Mouse (Mus musculus) midbrain, postnatal 0 days (tissue): ENCODE data around the gene Fkbp5. TPM values are rescaled to one million over a fixed set of nuclear protein-coding genes. Genes with fewer than 3 reads are reported as not detected.
"Not testable (repeated sequence)": the region's sequence is repeated elsewhere in the genome, so short reads cannot be mapped to it uniquely, and the experiment has no call there.

ENCODE experiments used
- ATAC-seq: fragments of 200-750 bp; cut with Nextera tagmentation; 2 replicates; pipeline ENCODE4 v1.8.0; 2017; ENCODE audit warnings: moderate number of reproducible peaks, mild to moderate bottlenecking, moderate TSS enrichment, moderate library complexity; ENCODE audit not compliant: low FRiP score
- DNase-seq: peaks from one replicate; pipeline ENCODE4 v3.0.0-alpha.2; 2015; ENCODE audit warnings: low spot score
- H3K27ac ChIP-seq: fragments of 300-500 bp; sonication (generic); 2 replicates; pipeline ENCODE4 v1.5.1; 2014; ENCODE audit warnings: low read depth, mild to moderate bottlenecking, low read length, mixed read lengths
- H3K27me3 ChIP-seq: fragments of 300-500 bp; sonication (generic); 2 replicates; pipeline ENCODE4 v1.6.1; 2014; ENCODE audit warnings: low read length, control low read depth, mixed read lengths; ENCODE audit not compliant: insufficient read depth
- H3K36me3 ChIP-seq: fragments of 300-500 bp; sonication (generic); 2 replicates; pipeline ENCODE4 v1.6.1; 2014; ENCODE audit warnings: low read length, control low read depth, mixed read lengths; ENCODE audit not compliant: insufficient read depth
- H3K4me1 ChIP-seq: fragments of 300-500 bp; sonication (generic); 2 replicates; pipeline ENCODE4 v1.6.1; 2014; ENCODE audit warnings: mild to moderate bottlenecking, control low read depth, antibody characterized with exemption, low read length, mixed read lengths; ENCODE audit not compliant: insufficient read depth
- H3K4me2 ChIP-seq: fragments of 300-500 bp; sonication (generic); 2 replicates; pipeline ENCODE4 v1.6.1; 2014; ENCODE audit warnings: low read depth, mild to moderate bottlenecking, low read length, mixed read lengths; ENCODE audit not compliant: poor library complexity, severe bottlenecking
- H3K4me3 ChIP-seq: fragments of 300-500 bp; sonication (generic); 2 replicates; pipeline ENCODE4 v1.5.1; 2014; ENCODE audit warnings: low read depth, mild to moderate bottlenecking, low read length, moderate library complexity
- H3K9ac ChIP-seq: fragments of 300-500 bp; sonication (generic); replicated peaks from 2 replicates; pipeline ENCODE4 v1.6.1; 2014; ENCODE audit warnings: mild to moderate bottlenecking, low read length, moderate library complexity, mixed read lengths; ENCODE audit not compliant: poor library complexity, severe bottlenecking
- H3K9me3 ChIP-seq: fragments of 300-500 bp; sonication (generic); 2 replicates; pipeline ENCODE4 v1.6.1; 2016; ENCODE audit warnings: low read length, control low read depth
- CTCF ChIP-seq: IDR thresholded peaks from 2 replicates; pipeline ENCODE4 v1.5.1; 2016; ENCODE audit warnings: antibody characterized with exemption, mild to moderate bottlenecking
- WGBS: fragments of 180-500 bp; shearing (Covaris S2); extraction: QIAGEN DNeasy Blood & Tissue Kit; methylation state at CpG from one replicate; pipeline ENCODE4 v1.1.7; 2014; 5-methylcytosine and 5-hydroxymethylcytosine counted together
- polyA plus RNA-seq: library from polyadenylated mRNA; unstranded; fragments of >200 nt; fragmentation: Nextera tagmentation; extraction: Ambion mirVana; gene quantifications from 2 replicates; pipeline ENCODE4 v1.2.1, GENCODE M21; 2015
- total RNA-seq: library from RNA; depleted of rRNA; stranded (reverse); fragments of >200 nt; gene quantifications from 2 replicates; pipeline ENCODE4 v1.2.3, GENCODE M21; 2014; rRNA removed

Fkbp5 gene
- 29.9 and 31.9 TPM in 2 replicates for total RNA-seq
- 19.9 and 22.5 TPM in 2 replicates for polyA plus RNA-seq

DNA sequence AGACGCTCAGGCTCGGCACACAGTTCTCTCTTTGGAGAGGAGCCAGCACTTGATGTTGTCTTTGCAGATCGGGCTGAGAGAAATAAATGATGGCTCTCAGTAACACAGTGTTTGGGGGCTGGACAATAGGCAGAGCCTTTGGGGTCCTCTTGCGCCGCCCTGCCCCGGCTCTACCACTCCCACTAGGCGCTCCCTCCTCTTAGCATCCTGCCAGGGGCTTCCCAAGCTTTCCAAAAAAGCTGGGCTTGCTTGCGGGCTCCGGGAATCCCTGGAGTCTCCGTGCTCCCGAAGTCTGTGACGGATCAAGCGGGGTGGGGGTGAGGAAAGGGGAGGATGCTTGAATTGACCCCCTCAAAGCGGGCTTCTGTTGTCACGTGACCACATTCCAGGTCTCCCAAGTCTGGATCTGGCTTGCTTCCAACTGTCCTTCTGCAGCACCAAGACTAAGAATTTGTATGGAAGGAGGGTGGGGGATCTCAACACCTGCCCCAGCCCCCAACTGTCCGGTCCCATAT lies at the start of gene Fkbp5:
Gene Fkbp5, minus strand, starts transcription at position 87 of the 515 bp plus-strand sequence.
- Histone ChIP-seq H3K27me3 (no peaks in the 10 kb centered on the region), H3K36me3 (no peaks in the 10 kb centered on the region), H3K4me3 (peak within 1 kb of the TSS; percentile 52), H3K4me1 (peaks cover 5% of the 10 kb centered on the region; the same call in 1 of the 2 replicates), H3K9ac (peak within 1 kb of the TSS; percentile 81), H3K9me3 (no peaks in the 10 kb centered on the region), H3K27ac (peak within 1 kb of the TSS; percentile 69), H3K4me2 (peak within 1 kb of the TSS; percentile 95)
- TF ChIP-seq CTCF = no peak
- 4% methylated on average over 16 of the region's 16 CpGs for WGBS
- no peak for ATAC-seq
- peak; percentile 72 for DNase-seq

GRCm38 (mm10) chr17:28565181-28565580 lies 47.9 kb upstream of the Fkbp5 start:
- Histone ChIP-seq H3K4me1 (no peaks in the 10 kb centered on the region), H3K9ac (no peak overlapping the region), H3K9me3 (no peaks in the 10 kb centered on the region), H3K4me2 (no peak overlapping the region), H3K4me3 (no peak overlapping the region), H3K27me3 (no peaks in the 10 kb centered on the region), H3K36me3 (no peaks in the 10 kb centered on the region), H3K27ac (no peak overlapping the region)
- ATAC-seq (no peak), DNase-seq (no peak)
- TF ChIP-seq CTCF = no peak

DNA sequence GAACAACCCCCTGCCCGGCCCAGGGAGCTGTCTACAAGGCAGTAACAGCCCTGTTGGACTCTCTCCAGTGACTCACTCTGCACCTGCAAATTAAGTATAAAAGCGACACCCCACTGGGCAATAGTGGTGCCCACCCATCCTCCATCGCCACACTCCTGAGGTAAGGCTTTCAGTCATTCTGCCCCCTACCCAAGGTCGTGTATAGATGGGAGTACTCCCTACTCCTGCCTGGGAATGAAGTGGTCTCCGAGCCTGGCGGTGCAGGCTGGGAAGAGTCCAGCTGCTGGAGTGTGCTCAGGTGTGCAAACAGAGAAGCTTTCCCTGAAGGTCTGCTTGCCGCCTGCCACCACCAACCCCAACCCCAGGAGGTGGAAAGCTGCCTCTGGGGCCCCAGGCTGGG lies 44.3 kb upstream of the Fkbp5 start:
- H3K27me3 ChIP-seq = no peaks in the 10 kb centered on the region
- H3K4me1 ChIP-seq = no peaks in the 10 kb centered on the region
- H3K4me3 ChIP-seq = no peak overlapping the region
- DNase-seq (no peak), ATAC-seq (no peak)
- no peak overlapping the region for H3K4me2 ChIP-seq
- no peaks in the 10 kb centered on the region for H3K36me3 ChIP-seq
- no peak for TF ChIP-seq CTCF
- no peaks in the 10 kb centered on the region for H3K9me3 ChIP-seq
- no peak overlapping the region for H3K9ac ChIP-seq
- no peak overlapping the region for H3K27ac ChIP-seq
- 61% methylated on average over 7 of the region's 7 CpGs for WGBS

DNA sequence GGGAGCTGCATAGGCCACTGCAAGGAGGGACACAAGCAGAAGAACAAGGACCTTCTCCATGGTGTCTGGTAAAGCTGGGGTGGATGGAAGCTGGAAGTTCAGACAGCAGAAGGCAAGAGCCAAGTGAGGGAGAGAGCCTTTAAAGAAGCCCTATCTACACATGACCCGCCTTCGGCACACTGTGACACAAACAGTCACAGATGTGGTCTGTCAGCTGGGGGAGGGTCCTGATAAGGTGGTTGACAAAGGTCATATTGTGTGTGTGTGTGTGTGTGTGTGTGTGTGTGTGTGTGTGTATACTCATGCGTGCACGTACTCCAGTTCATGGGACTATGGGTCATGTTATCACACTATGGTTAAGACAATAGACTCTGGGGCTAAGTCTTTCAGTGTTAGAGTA lies 43.3 kb upstream of the Fkbp5 start, which contains the start of gene Clps:
Gene Clps, minus strand, starts transcription at position 169 of the 400 bp plus-strand sequence.
- no peak within 1 kb of the TSS for H3K27ac ChIP-seq
- no peaks in the 10 kb centered on the region for H3K27me3 ChIP-seq
- no peak within 1 kb of the TSS for H3K4me2 ChIP-seq
- no peaks in the 10 kb centered on the region for H3K4me1 ChIP-seq
- ATAC-seq (no peak), DNase-seq (no peak)
- no peaks in the 10 kb centered on the region for H3K9me3 ChIP-seq
- H3K9ac ChIP-seq = no peak within 1 kb of the TSS
- H3K4me3 ChIP-seq = no peak within 1 kb of the TSS
- WGBS = 92% methylated on average over 4 of the region's 4 CpGs
- no peak for TF ChIP-seq CTCF
- H3K36me3 ChIP-seq = no peaks in the 10 kb centered on the region

DNA sequence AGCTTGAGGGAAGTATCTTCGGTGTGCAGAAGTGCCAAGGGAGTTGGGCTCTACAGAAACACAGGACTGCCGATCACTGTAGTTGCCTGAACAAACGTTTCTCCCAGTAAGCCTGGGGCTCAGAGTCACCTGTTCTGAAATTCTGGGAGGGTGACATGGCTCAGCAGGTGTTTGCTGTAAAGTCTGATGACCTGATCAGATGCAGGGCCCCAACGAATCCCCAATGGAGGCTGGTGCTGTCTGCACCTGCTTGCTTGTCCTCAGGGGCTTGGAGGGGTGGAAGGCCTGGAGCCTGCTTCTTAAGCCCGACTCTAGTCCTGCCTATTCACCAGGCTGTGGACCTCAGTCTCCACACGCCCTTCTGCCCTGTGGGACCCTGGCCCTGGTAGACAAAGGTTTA lies 40.4 kb upstream of the Fkbp5 start:
- no peak for DNase-seq
- H3K27ac ChIP-seq = no peak overlapping the region
- WGBS = 77% methylated on average over 6 of the region's 6 CpGs
- H3K4me2 ChIP-seq = no peak overlapping the region
- H3K9me3 ChIP-seq = no peaks in the 10 kb centered on the region
- no peak overlapping the region for H3K9ac ChIP-seq
- no peak overlapping the region for H3K4me3 ChIP-seq
- no peaks in the 10 kb centered on the region for H3K4me1 ChIP-seq
- TF ChIP-seq CTCF = no peak
- H3K27me3 ChIP-seq = no peaks in the 10 kb centered on the region
- H3K36me3 ChIP-seq = no peaks in the 10 kb centered on the region
- ATAC-seq = no peak

- 60% methylated on average over 6 of the region's 6 CpGs for WGBS
- ATAC-seq (no peak), DNase-seq (peak; percentile 6)
Observed at GRCm38 (mm10) chr17:28556635-28557396, 39.5 kb upstream of the Fkbp5 start.

GRCm38 (mm10) chr17:28554021-28554420 lies 36.7 kb upstream of the Fkbp5 start:
- H3K4me3 ChIP-seq, H3K4me1 ChIP-seq, H3K9me3 ChIP-seq, ATAC-seq, H3K27ac ChIP-seq, H3K9ac ChIP-seq, DNase-seq, H3K36me3 ChIP-seq, H3K4me2 ChIP-seq, H3K27me3 ChIP-seq: not testable (repeated sequence)
- 88% methylated on average over 4 of the region's 4 CpGs for WGBS

More at GRCm38 (mm10) chr17:28556635-28557396, 39.5 kb upstream of the Fkbp5 start:
- Histone ChIP-seq H3K9me3 (no peaks in the 10 kb centered on the region), H3K27ac (no peak overlapping the region), H3K4me3 (no peak overlapping the region), H3K27me3 (no peaks in the 10 kb centered on the region), H3K4me2 (no peak overlapping the region), H3K36me3 (no peaks in the 10 kb centered on the region), H3K9ac (no peak overlapping the region), H3K4me1 (no peaks in the 10 kb centered on the region)
- TF ChIP-seq CTCF = no peak
